Mouse (Mus musculus) right cerebral cortex, postnatal 36 days (tissue): ENCODE data around the gene Gm28230.

Source experiments
- DNase-seq, 2 experiments: peaks; one replicate each; pipeline ENCODE4 v3.0.0; 2022; ENCODE audit warnings: low spot score in 2 of 2, mixed read lengths in 1 of 2

The Gm28230 gene

GRCm38 (mm10) chr2:74724244-74725015, 2.1 kb upstream of the Gm28230 start:
- no peak for DNase-seq

- DNase-seq: no peak
Observed at GRCm38 (mm10) chr2:74725171-74725570, 1.4 kb upstream of the Gm28230 start.

DNA sequence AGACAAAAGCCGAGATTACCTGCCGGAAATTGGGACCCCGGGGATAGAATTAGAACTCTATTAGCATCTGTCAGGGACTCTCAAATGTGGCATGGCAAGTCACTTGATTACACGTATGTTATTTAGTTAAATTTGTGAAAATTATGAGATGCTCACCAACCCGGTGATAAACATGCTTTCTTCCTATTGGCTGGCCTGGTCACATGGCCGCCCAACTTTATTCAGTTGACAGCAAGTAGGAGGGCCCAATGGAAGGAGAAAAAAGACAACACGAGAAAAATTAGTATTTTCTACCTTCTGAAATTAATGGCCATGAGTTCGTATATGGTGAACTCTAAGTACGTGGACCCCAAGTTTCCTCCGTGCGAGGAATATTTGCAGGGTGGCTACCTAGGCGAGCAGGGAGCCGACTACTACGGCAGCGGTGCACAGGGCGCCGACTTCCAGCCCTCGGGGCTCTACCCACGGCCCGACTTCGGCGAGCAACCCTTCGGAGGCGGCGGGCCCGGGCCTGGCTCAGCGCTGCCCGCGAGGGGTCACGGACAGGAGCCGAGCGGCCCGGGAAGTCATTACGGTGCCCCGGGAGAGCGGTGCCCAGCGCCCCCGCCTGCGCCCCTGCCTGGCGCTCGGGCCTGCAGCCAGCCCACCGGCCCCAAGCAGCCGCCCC, 578 bp downstream of the Gm28230 start:
- no peak for DNase-seq

- no peak for DNase-seq
Observed at GRCm38 (mm10) chr2:74727640-74728302, 1.2 kb downstream of the Gm28230 start.

GRCm38 (mm10) chr2:74728303-74728680, 1.8 kb downstream of the Gm28230 start:
- no peak for DNase-seq

GRCm38 (mm10) chr2:74730331-74730730, 3.8 kb downstream of the Gm28230 start:
- DNase-seq: no peak

DNA sequence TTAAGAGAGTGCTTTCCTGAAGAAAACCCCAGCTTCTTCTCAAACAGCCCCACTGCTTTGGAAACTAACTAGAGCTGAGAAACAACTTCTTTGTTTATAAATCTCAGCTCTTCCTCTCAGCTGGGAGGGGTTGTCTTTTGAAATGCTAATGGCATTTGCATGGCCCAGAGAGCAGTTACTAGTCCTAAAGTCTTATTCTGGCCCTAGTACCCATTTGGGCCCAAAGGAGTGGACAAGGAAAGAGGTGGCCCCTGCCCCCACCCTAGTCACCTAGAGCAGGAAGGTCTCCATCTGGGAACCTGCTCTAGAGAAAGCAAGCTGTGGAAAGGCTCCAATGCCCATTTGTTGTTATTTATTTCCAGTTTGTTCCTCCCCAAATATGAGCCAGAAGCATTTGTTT, 4.5 kb downstream of the Gm28230 start:
- DNase-seq: no peak

- DNase-seq: no peak
Observed at GRCm38 (mm10) chr2:74731799-74732512, 5.4 kb downstream of the Gm28230 start.

DNA sequence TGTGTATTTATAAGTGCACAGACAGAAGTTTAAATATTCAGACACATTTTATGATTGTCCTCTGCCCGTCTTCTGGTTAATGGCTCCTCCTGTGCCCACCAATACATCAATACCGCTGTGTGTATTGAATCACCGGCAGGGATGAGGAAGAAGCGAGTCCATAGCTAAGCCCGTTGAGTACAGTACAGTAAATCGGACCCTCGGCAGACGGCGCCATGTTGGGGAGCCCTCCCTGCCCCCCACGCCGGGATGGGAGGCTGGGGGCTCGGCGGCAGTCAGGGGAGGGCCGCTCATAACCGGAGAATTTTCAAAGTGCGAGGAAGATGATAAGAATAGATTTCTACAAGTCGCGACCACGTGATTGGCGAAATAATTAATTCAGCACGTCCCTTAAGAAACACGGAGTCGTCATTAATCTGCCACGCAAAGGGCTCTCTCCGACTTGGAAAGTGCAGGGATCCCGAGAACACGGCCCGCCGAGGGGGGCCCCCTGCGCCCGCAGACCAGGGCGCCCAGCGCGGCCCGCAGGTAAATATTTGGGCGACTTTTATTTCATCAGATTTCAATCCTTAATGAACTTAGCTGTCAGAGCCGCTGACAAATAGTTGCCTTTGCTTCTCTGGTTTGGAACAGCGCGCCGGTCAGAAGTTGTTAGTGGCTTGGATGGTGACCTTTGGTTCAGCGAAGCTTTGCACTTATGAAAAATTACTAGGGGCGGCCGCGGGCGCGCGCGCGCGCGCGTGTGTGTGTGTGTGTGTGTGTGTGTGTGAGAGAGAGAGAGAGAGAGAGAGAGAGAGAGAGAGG, 6.2 kb downstream of the Gm28230 start:
- no peak for DNase-seq

- no peak for DNase-seq
Observed at GRCm38 (mm10) chr2:74733317-74733661, 6.8 kb downstream of the Gm28230 start.

DNA sequence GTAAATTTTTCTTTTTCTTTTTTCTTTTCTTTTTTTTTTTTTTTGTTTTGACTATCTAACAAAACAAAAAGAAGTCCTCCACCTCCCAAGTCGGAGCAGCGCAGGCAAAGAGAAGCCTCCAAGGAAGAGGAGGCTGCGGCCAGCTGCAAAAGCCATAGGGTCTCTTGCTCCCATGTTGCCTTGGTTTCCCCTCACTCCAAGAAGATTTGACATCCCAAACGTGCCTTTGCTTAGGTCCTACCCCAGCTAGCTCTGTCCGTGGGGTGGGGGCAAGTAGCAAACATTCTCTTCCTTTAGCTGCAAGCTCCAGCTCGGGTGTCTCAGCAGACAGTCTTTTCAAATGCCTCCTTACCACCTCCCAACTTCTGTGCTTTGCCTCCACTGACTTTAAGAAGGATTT, 7.2 kb downstream of the Gm28230 start:
- DNase-seq: no peak

DNA sequence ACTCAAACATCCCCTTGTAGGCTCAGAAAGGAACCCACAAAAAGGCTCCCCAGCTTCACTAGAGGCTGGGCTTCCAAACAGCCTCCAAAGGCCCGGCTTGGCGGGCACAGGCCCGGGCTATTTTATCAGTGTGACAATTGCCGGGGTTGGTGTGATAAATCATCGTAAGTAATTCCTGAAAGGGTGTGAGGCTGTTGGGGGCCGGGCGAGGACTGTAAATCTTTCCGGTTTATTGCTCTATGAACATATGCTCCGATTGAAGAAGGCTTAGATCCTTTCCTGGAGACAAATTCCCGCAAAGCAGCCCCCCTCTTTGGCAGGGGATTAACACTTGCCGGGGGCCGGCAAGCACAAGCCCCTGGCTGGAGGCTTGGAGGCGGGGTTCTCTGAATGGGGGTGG, 7.9 kb downstream of the Gm28230 start:
- no peak for DNase-seq

DNA sequence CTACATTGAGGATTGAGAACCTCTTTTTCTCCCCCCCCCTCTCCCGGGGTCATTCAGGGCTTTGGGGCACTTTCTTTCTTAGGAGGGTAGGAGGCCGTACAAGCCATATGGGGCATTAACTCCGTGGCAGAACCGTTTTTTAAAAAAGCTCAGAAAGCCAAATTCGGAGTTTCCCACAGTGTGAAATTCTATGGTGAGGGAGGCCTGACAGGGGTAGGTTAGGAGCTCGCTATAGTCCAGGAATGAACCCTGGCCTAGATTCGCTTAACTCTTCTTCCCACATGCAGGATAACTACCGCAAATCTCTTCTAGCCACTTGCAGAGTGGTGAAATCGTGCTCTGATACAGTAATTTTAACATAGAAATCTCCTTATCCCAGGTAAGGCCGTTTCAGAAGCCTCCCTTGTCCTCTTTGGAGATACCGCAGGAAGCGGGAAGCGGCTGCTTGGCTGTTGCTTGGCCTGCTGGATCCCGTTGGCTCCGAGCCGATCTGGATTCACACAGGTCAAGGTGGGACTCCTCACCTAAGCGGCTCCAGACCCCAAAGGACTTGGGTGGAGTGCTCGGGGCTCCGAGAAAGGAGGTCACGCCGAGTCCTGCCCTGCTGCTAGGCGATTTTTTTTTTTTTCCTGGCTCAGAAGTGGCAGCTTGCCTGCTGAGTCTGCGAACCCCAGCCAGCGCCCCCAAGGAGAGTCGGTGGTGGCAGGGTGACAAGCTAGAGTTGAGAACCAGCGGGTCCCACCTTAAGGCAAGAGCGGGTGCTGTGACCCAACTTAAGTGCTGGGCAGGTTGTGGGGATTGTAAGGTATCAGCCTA, 8.7 kb downstream of the Gm28230 start:
- no peak for DNase-seq

DNA sequence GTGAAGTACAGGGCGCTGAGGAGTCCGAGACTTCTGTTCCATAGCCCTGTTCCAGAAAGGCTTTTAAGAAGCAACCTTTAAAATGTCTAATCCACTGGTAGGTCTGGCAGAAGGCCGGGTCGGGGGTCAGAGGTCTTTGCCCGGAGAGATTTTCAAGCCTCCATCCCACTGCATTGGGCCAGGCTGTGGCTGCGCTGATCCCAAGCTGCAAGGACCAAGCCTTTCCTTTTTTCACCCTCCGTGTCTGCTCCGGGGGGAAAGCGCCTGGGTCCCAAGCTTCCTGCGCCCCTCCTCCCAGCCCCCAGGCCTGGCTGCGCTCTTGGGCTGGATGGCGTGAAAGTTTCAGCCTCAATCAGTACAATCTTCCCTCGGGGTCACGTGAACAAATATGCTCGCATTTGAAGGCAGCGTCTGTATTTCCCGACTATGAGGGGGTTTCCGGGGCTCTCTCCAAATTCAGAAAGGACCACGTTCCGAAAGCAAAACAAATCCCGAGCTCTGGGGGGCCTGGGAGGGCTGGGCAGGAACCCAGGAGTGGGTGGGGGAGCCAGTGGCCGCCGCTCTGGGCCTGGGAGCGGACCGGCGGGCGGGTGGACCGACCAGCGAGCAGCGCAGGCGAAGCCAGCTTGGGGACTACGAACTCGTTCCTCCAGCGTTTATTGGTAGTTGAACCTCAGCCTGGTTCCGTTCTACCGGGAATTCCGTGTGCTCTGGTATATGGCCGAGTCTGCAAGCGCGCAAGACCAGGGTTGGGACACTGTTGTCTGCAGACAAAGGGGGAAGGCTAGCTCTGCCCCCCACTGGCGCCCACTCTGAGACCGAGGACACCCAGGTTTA, 9.5 kb downstream of the Gm28230 start:
- DNase-seq: no peak

DNA sequence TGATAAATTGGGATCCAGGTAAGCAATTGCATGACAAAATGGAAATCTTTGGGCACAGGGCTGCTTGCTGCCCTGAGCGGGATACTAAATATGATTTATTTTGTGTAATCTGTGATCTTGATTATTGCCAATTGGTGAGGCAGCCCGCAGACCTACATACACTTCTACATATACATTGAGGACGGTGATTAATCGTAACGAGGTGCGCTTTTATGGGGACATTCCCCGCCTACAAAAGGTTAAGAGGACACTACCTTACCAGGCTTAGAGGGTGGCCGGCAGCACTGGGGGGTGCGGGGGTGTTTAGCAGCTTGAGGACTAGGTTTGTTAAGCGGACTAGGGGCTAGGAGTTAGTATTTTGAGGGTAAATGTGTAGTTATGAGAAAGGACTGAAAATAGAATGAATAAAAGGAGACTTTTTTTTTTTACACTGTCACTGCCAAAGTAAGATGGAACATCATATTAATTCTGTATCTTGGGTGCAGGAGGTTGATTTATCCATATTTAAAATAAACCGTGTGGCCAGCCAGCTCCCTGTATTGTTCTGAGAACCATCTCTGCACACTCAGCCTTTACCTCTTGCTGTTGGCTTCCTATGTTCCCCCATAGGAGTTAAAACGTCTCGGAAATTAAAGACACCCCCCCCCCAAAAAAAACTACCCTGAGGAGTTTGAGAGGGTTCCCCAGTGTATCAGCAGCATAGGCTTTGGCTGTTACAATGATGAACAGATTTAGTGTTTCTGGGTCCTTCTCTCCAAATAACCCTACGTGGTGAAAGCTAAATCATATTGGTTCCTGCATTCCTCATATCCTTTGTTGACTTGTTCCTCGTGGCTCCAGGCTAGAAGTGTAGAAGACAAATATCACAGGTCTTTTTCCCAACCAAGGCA, 10.4 kb downstream of the Gm28230 start:
- no peak for DNase-seq

DNA sequence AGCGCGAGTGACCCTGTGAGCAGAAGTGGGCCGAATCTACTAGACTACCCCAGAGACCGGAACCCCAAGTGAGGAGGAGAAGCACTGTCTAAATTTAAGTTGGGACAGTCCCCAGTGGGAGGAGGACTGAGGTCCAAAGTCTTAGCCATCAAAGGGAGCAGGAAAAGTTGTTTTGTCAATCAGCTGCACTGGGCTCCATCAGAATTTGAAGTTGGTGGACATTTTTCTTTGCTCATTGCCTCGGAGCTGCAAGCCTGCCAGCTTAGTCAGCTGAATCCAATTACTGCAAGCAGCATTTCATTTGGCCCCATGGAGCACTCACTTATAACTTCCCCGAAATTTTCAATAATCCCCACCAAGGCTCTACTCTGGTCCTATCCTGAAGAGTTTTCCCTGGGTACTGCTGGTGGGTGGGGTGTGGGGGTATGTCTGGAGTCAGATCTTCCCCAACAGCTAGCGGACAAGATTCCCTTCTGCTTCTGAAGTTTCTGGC, 11.1 kb downstream of the Gm28230 start:
- DNase-seq: no peak

DNA sequence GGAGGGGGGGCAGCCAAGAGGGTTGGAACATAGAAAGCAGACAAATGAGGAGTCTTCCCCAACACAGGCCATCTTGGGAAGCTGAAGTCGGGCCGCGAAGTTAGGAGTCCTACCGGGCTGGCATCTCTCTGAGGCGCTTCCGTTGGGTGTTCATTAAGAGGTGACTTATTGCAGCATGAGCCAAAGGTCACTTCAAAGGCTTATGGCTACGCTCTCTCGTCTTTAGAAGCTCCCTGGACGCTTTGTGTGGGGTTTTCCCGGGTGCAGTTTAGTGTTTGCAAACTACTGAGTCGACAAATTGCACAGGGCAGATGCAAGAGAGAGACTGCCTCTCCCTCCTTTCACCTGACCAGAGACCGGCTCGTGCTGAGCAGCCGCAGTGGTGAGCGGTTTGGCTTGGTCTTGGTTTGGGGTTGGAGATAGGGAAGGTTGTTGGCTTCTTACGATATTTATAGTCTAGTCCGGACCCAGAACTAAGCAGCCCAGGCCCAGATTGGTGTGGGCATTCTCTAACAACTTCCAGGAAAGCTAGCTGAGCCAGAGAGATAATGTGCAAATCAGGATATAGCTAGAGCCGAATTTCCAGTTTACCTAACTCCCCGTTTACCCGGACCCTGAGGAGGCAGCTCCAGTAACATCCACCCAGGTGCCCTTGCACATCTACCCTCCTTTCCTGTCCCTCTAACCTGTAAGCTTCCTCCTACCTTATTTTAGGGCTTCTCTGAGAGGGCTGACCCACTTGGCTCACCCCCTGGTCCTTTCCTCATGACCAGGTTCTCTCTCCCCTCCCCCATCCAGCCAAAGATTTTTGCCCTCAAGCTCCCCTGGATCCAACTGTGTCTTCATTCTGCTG, 12.3 kb downstream of the Gm28230 start:
- DNase-seq: no peak

DNA sequence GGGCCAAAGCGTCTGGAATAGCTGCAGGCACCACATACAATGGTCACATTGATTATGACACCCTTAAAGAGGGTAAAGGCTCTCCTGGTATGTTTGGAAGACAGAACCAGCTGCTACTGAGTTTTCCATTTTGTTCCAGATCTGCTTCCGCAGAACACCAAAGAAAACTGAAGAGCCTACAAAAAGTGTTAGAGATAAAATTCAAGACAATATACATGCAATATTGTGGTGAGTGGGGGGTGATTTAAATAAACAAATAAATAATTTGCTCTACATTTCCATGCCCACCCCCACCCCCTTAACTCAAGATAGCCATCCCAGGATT, 12.9 kb downstream of the Gm28230 start:
- no peak for DNase-seq
